Mouse (Mus musculus): ENCODE measurements around the gene Snx29. TPM values are rescaled to one million over a fixed set of nuclear protein-coding genes. Genes with fewer than 3 reads are reported as not detected.

Gene Snx29
- polyA plus RNA-seq, 1 experiment, result 15.0 TPM

DNA sequence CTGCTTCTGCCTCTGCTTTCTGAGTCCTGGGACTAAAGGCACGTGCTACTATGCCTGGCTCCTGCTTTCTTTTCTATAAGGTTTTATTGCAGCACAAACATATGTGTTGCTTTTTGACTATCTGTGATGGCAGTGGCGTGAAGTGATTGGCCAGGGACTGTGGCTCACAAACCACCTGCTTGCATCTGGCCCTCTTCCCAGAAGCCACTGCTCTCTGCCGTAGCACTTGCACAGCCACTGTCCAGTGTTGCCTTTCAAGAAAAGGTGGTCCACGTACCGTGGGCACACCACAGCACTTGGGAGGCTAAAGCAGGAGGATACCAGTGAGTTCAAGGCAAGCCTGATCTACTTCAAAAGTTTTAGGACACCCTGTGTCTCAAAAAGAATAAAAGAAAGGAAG lies 154.9 kb downstream of the Snx29 start:
- DNase-seq, result no peak
- Histone ChIP-seq H3K36me3 (ENCODE audit: control insufficient read depth, insufficient read depth, low read length) (no peaks in the 10 kb centered on the region), H3K27ac (ENCODE audit: control insufficient read depth, insufficient read depth, low read length) (no peak overlapping the region), H3K4me1 (replicated peaks; ENCODE audit: control insufficient read depth, insufficient read depth, low read length) (peaks cover 3% of the 10 kb centered on the region), H3K4me3 (ENCODE audit: control insufficient read depth, insufficient read depth, low read length) (no peak overlapping the region), H3K27me3 (ENCODE audit: control insufficient read depth, insufficient read depth, low read length) (no peaks in the 10 kb centered on the region)
- 95% methylated on average over 5 of the region's 5 CpGs for WGBS
- TF ChIP-seq POLR2A (IDR thresholded peaks at IDR 0.05; ENCODE audit: control insufficient read depth, extremely low read depth, insufficient read depth, low read length, poor library complexity) (no peak), CTCF (IDR thresholded peaks at IDR 0.05; ENCODE audit: borderline replicate concordance, control insufficient read depth, extremely low read depth, insufficient read depth, low read length, poor library complexity) (no peak)

DNA sequence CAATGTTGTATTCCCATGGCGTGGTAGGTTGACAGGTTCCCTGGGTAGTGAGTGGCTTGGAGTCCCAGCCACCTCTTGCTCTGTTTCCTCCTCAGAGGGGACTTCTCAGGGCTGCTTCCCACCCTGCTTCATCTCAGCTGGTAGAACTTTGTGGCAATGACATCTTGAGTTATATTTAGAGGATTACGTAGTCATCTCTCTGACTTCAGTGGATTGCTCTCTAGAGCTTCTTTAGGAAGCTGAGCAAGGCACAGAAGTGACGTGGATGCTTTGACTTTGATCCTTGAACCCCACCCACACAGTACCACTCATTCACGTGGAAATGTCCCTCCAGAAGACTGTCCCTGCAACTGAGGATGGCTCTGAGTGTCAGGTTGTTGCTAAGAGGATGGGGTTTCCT lies 156.9 kb downstream of the Snx29 start:
- H3K27me3 ChIP-seq (ENCODE audit: control insufficient read depth, insufficient read depth, low read length), result no peaks in the 10 kb centered on the region
- no peak overlapping the region for H3K4me3 ChIP-seq (ENCODE audit: control insufficient read depth, insufficient read depth, low read length)
- H3K4me1 ChIP-seq (replicated peaks; ENCODE audit: control insufficient read depth, insufficient read depth, low read length), result peaks cover 3% of the 10 kb centered on the region
- H3K27ac ChIP-seq (ENCODE audit: control insufficient read depth, insufficient read depth, low read length), result no peak overlapping the region
- no peak for DNase-seq
- no peaks in the 10 kb centered on the region for H3K36me3 ChIP-seq (ENCODE audit: control insufficient read depth, insufficient read depth, low read length)
- no peak for TF ChIP-seq POLR2A (IDR thresholded peaks at IDR 0.05; ENCODE audit: control insufficient read depth, extremely low read depth, insufficient read depth, low read length, poor library complexity)
- no peak for TF ChIP-seq CTCF (IDR thresholded peaks at IDR 0.05; ENCODE audit: borderline replicate concordance, control insufficient read depth, extremely low read depth, insufficient read depth, low read length, poor library complexity)
- 88% methylated on average over 4 of the region's 4 CpGs for WGBS

DNA sequence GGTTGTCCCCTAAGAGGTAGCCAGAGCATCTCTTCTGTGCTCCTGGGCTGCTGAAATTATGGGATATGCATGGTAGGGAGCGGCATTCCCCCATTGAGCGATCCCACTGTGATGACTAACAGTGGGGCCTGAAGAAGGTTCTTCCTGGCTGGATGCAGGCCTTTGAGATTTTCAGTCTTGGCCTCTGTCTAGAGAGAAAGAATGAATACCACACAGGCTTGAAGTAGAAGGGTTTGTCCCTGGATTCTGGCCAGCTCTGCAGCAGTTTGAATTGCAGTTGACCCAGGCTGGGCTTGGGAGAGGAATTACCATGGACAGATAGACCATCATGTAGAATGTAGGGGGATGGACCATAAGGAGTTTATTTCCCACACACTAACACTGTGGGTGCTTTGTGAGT lies 159.5 kb downstream of the Snx29 start:
- DNase-seq, result no peak
- no peak overlapping the region for H3K27ac ChIP-seq (ENCODE audit: control insufficient read depth, insufficient read depth, low read length)
- no peaks in the 10 kb centered on the region for H3K36me3 ChIP-seq (ENCODE audit: control insufficient read depth, insufficient read depth, low read length)
- H3K4me1 ChIP-seq (replicated peaks; ENCODE audit: control insufficient read depth, insufficient read depth, low read length), result no peaks in the 10 kb centered on the region
- no peak overlapping the region for H3K4me3 ChIP-seq (ENCODE audit: control insufficient read depth, insufficient read depth, low read length)
- TF ChIP-seq CTCF (IDR thresholded peaks at IDR 0.05; ENCODE audit: borderline replicate concordance, control insufficient read depth, extremely low read depth, insufficient read depth, low read length, poor library complexity) (no peak), POLR2A (IDR thresholded peaks at IDR 0.05; ENCODE audit: control insufficient read depth, extremely low read depth, insufficient read depth, low read length, poor library complexity) (no peak)
- WGBS, result 100% methylated on average over 2 of the region's 2 CpGs
- H3K27me3 ChIP-seq (ENCODE audit: control insufficient read depth, insufficient read depth, low read length), result no peaks in the 10 kb centered on the region

DNA sequence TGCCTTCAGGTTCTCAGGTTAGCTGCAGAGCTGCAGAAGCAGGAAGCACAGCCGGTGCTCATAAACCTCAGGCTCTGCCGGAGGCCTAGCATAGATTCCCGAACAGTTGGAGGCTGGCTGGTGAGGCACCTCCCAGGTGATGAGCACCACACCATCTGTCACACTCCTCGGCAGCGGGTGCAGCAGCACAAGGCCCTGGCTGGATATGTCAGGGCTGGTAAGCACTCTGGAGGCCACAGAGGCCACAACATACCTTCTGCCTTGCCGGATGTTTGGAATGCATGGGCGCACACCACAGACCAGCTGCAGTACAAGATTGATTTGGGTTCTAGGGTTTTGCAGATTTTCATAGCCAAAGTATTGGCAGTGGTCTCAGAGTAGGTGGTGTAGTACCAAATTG lies 172.2 kb downstream of the Snx29 start:
- peak; percentile 9 for DNase-seq
- Histone ChIP-seq H3K27me3 (ENCODE audit: control insufficient read depth, insufficient read depth, low read length) (no peaks in the 10 kb centered on the region), H3K36me3 (ENCODE audit: control insufficient read depth, insufficient read depth, low read length) (no peaks in the 10 kb centered on the region), H3K27ac (ENCODE audit: control insufficient read depth, insufficient read depth, low read length) (no peak overlapping the region), H3K4me3 (ENCODE audit: control insufficient read depth, insufficient read depth, low read length) (no peak overlapping the region), H3K4me1 (replicated peaks; ENCODE audit: control insufficient read depth, insufficient read depth, low read length) (peaks cover 4% of the 10 kb centered on the region)
- WGBS, result 27% methylated on average over 7 of the region's 7 CpGs
- no peak for TF ChIP-seq POLR2A (IDR thresholded peaks at IDR 0.05; ENCODE audit: control insufficient read depth, extremely low read depth, insufficient read depth, low read length, poor library complexity)
- no peak for TF ChIP-seq CTCF (IDR thresholded peaks at IDR 0.05; ENCODE audit: borderline replicate concordance, control insufficient read depth, extremely low read depth, insufficient read depth, low read length, poor library complexity)

DNA sequence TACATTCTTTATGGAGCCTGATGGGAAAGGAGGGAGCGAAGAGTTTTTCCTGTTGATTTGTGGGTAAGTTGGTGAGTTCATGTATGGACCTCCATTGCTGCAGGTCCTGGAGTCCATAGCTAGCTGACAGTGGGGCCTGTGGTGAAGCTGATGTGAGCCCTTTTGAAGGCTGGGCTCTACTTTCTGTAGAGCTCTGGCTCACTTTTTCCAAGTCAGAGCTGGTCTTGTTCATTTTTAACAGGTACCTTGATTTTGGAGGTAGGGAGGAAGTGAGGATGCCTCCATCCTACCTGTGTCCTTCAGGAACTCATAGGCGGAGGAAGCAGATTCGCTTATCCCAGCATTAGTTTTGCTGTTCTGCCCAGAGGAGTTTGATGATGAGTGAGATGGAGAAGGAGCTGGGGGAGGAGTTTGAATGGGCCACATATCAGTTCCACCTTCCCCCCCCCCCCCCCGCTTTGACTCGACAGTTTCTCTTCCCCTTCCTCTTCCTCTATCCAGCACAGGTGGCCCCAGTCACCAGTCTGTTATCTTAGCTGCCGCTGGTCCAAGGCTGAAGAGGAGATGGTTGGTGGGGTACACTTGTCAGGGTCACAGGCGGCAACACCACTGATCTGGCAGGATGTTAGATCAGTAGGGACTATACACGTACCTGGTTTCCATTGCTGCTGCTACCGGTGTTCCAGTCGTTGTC lies 173.4 kb downstream of the Snx29 start:
- H3K4me3 ChIP-seq (ENCODE audit: control insufficient read depth, insufficient read depth, low read length), result no peak overlapping the region
- H3K4me1 ChIP-seq (replicated peaks; ENCODE audit: control insufficient read depth, insufficient read depth, low read length), result peaks cover 4% of the 10 kb centered on the region
- no peaks in the 10 kb centered on the region for H3K27me3 ChIP-seq (ENCODE audit: control insufficient read depth, insufficient read depth, low read length)
- TF ChIP-seq POLR2A (IDR thresholded peaks at IDR 0.05; ENCODE audit: control insufficient read depth, extremely low read depth, insufficient read depth, low read length, poor library complexity) (no peak), CTCF (IDR thresholded peaks at IDR 0.05; ENCODE audit: borderline replicate concordance, control insufficient read depth, extremely low read depth, insufficient read depth, low read length, poor library complexity) (no peak)
- H3K36me3 ChIP-seq (ENCODE audit: control insufficient read depth, insufficient read depth, low read length), result no peaks in the 10 kb centered on the region
- WGBS, result 45% methylated on average over 10 of the region's 10 CpGs
- no peak for DNase-seq
- no peak overlapping the region for H3K27ac ChIP-seq (ENCODE audit: control insufficient read depth, insufficient read depth, low read length)

DNA sequence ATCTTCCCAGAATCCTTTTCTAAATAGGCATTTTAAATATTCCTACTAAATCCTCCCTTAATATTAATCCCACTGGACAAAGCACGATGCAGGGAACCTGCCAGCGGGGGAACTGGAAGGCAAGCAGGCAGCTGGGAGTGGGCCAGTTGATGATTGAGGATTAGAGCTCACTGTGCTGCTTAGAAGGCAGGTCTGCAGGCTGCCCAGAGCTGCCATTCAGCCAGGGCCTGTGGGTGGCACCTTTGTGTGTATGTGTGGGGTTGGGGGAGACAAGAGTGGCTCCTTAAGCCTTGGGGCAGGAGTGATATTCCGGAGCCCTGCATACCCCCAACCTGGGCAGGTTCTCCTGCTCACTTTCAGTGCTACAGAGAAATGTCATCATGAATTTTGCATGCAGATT lies 174.0 kb downstream of the Snx29 start:
- H3K27me3 ChIP-seq (ENCODE audit: control insufficient read depth, insufficient read depth, low read length), result no peaks in the 10 kb centered on the region
- WGBS, result 98% methylated on average over 3 of the region's 3 CpGs
- no peak for DNase-seq
- no peak overlapping the region for H3K27ac ChIP-seq (ENCODE audit: control insufficient read depth, insufficient read depth, low read length)
- no peak overlapping the region for H3K4me3 ChIP-seq (ENCODE audit: control insufficient read depth, insufficient read depth, low read length)
- H3K4me1 ChIP-seq (replicated peaks; ENCODE audit: control insufficient read depth, insufficient read depth, low read length), result peaks cover 4% of the 10 kb centered on the region
- no peak for TF ChIP-seq CTCF (IDR thresholded peaks at IDR 0.05; ENCODE audit: borderline replicate concordance, control insufficient read depth, extremely low read depth, insufficient read depth, low read length, poor library complexity)
- TF ChIP-seq POLR2A (IDR thresholded peaks at IDR 0.05; ENCODE audit: control insufficient read depth, extremely low read depth, insufficient read depth, low read length, poor library complexity), result no peak
- H3K36me3 ChIP-seq (ENCODE audit: control insufficient read depth, insufficient read depth, low read length), result no peaks in the 10 kb centered on the region

DNA sequence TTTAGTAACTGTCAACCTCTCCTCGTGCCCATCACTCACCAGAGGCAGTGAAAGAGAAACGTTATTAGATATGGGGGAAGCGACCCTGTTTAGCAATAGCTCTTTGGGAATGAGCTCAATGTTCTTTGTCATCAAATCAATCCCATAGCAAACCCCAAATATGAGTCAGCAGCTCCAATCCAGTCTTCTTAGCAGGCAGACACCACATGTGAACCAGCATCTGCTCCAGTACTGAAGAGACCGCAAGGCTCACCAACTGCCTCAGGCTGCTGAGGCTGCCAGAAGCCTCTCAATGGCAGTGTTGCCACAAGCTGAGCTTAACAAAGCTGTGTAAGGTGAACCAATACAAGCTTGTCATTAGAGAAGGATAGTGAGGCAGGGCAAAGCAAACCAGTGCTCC lies 177.4 kb downstream of the Snx29 start:
- no peaks in the 10 kb centered on the region for H3K27me3 ChIP-seq (ENCODE audit: control insufficient read depth, insufficient read depth, low read length)
- no peak for TF ChIP-seq POLR2A (IDR thresholded peaks at IDR 0.05; ENCODE audit: control insufficient read depth, extremely low read depth, insufficient read depth, low read length, poor library complexity)
- TF ChIP-seq CTCF (IDR thresholded peaks at IDR 0.05; ENCODE audit: borderline replicate concordance, control insufficient read depth, extremely low read depth, insufficient read depth, low read length, poor library complexity), result no peak

More for the DNA sequence above, 177.4 kb downstream of the Snx29 start:
- no peak for DNase-seq
- WGBS, result 96% methylated on average over 4 of the region's 4 CpGs
- Histone ChIP-seq H3K4me3 (ENCODE audit: control insufficient read depth, insufficient read depth, low read length) (no peak overlapping the region), H3K4me1 (replicated peaks; ENCODE audit: control insufficient read depth, insufficient read depth, low read length) (peaks cover 4% of the 10 kb centered on the region), H3K27ac (ENCODE audit: control insufficient read depth, insufficient read depth, low read length) (no peak overlapping the region), H3K36me3 (ENCODE audit: control insufficient read depth, insufficient read depth, low read length) (no peaks in the 10 kb centered on the region)
